Mouse (Mus musculus): ENCODE results near the gene Ank2.

The Ank2 gene

DNA sequence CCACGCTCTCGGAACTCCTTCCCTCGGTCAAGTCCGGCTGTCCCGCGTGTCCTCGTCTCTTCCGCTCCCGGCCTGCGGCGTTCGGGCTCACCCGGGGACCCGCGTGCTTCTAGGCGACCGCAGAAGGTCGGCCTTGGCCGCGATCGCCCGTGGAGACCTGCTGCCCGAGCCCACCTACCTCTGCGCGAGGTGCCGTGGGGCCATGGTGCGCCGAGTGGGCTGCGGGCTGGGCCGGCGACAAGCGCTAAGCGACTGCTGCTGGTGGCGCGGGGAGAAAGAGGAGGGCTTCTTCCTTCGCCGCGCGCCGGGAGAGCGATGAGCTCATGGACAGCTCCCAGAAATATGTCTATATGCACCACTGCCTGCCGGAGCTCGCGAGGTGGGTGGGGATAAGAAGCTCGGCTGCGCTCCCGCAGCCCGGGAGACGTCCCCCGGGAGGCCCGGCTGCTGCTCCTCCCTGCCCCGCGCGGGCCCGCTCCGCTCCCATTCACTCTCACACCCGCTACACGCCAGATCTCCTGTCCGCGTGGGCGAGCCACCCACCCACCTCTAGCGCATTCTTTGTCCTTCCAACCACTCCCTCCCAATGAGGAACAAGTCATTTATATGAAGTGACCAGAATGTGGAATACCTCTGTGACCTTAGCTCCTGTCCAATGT lies at the start of gene Ank2:
TSS of gene Ank2 (minus strand) at position 609 of the 659 bp plus-strand sequence.
- DNase-seq (ENCODE audit: low spot score in 2 of 2) = no peak

DNA sequence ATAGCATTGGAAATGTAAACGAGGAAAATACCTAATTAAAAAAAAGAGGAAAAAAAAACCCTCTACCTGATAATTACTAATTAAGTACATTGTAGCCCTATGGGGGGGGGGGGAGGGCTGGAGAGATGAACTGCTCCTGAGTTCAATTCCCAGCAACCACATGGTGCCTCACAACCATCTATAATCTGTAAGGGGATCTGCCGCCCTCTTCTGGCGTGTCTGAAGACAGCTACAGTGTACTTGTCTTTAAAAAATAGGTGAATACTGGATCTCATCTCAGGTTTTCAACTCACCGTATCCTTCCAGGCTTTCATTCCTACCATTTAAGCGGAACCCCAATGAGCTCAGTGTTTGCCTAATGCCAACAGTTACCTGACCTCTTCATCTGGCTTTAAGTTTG lies 48.7 kb upstream of the Ank2 start:
- DNase-seq (ENCODE audit: low spot score in 2 of 2) = peak in 1 of 2 experiments; percentile 4

DNA sequence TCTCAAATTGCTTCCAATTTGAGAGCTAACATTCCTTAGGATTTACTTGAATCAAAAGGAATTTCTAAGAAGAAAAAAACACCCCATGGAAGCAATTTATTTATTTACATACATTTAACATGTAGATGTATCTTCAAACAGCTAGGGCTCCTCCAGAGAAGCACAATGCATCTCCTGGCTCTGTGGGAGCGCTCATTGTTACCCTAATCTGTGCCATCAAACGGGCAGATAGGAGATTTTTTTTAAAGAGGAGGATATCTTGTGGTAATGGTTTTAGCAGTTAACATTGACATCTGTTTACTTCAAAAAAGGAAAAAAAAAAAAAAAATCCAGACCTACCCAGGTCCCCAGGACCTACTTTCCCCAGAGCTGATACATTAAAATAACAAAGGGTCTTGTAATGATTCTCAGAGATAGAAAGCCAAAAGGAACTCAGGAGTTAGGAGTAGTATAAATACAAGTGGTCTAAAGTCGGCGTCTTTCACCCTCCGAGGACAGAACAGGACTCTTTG lies 45.5 kb upstream of the Ank2 start:
- no peak for DNase-seq (ENCODE audit: low spot score in 2 of 2)

DNA sequence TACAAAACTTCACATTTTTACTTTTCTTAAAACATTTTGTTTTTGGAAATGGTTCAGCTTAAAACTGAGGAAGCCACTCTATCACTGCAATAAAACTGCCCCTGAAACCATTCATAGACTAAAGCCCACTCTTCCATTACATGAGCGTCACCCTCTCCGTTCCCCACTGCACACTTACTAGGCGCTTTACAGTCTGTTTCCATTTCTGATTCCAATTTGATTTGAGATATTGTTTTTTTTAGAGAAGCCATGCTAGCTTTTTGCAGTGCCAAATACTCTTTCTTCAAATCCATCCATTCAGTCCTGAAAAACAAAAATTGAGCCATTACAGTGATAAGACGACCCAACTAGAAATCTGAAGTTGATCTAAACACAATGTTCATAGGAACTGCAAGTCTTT lies 44.8 kb upstream of the Ank2 start:
- DNase-seq (ENCODE audit: low spot score in 2 of 2) = no peak

DNA sequence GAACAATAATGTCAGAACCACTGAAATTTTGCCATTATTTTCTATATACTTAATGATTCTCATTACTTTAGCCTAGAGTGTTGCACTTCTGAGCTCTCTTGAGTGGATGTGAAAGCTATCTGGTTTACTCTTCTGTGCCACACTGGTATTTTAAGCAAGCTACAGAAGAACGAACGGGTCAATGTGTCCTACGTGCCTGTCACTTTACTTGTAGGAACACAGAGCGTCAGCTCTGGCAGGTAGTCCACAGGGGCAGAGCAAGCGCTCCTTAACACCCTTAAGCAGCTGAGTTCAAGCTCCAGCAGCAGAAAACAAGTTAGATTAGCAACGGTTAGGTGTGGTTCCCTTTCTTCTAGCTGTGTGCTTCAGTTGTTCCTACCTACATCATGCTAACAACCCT lies 40.0 kb upstream of the Ank2 start:
- no peak for DNase-seq (ENCODE audit: low spot score in 2 of 2)

DNA sequence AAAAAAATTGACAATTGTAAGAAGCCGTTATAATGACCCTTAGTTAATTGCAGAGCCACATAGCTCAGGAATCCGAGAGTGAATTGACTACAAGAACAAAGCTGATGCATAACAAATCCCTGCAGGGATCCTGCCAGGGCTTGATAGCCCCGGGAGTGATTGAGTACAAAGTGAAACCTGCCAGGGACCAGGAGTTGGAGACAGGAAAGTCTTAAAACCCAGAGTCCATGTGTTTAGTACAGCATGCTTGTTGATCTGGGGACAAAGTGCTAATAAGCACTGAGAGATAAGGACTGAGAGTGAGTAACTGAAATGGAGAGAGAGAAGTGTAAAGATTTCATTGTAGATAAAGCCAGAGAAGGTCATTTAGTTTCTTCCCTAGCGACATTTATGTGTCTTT lies 31.1 kb upstream of the Ank2 start:
- DNase-seq (ENCODE audit: low spot score in 2 of 2) = no peak

DNA sequence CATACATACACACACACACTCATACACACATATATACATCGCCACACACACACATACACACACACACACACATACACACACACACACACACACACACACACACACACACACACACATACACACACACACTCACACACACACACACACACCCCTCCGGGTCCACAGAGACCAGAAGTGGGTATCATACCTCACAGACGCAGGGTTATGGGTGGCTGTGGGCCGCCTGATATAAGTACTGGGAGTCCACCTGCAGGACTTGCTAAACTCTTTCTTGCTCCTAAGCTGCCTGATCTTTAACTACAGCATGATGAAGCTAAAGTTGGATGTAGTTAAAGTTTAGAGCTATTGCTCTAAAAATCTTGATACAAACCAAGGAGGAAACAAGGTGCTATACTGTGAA lies 30.7 kb upstream of the Ank2 start:
- DNase-seq (ENCODE audit: low spot score in 2 of 2) = no peak

DNA sequence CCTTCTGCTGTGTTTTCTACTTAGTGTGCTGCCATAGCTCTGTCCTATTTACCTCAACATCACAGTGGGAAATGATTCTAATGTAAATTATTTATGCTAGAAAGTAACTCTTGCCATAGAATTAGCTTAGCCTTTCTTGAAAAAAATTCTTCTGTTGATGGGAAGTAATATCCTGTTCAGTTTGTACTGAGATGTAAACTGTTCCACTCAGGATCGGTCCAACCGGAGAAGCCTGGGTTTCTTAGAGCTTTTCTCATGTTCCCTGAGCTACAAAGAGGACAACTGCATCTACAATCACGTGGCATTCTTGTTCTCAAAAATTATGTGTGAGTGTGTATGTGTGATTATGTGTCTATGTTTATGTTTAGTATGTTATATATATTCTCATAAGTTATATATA lies 30.1 kb upstream of the Ank2 start:
- DNase-seq (ENCODE audit: low spot score in 2 of 2) = no peak

DNA sequence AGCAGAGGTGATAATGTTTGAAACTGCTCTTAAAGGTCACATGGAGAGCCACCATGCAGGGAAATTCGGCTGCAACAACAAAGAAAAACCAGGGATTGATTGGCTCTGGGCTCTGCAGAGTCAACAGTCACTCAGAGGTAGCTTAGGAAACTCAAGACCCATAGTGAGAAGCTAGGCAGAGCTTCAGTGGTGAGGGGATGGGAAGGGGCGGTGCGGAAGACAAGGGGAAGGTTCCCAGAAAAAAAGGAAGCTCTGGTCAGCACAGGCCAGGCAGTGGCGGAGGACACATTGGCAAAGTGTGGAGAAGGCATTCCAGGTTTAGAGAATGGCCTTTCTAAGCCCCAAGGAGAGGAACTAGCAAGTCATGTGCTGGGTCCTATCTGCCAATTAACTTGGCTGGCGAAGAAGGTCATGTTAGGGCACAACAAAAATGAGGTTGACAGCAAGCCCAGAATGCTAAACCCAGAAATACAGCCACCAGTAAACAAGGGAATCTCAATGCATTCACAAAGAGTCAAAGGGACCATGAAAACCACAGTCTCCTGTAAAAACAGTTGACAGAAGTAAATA lies 28.4 kb upstream of the Ank2 start:
- peak in 1 of 2 experiments; percentile 9 for DNase-seq (ENCODE audit: low spot score in 2 of 2)

DNA sequence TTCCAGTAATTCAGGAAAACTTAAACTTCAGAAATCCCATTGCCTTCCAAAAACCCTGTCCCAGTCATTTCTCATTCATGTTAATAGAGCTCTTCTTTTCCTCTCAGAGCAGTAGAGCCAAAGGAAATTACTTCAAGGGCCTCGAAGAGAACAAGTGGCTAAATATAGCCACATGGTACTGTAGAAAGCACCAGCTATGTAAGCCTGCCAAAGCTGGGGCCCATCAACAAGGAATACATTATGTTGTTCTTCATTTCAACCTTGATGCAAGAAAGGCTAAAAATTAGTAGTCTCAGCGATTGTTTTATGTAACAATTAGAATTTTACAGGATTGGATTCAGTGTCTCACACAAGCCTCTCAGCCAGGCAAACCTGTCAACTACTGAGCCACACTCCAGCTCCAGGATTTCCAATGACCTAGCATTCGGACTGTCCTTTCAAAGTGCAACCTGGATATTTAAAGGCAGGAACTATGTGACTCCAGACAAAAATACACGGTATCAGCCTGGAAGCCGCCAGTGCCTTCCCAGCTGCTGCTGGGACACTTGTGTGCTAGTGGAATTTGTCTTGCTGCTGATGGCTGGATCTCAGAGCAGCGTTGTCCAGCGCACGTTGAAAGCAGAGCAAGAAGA lies 26.2 kb upstream of the Ank2 start:
- no peak for DNase-seq (ENCODE audit: low spot score in 2 of 2)

DNA sequence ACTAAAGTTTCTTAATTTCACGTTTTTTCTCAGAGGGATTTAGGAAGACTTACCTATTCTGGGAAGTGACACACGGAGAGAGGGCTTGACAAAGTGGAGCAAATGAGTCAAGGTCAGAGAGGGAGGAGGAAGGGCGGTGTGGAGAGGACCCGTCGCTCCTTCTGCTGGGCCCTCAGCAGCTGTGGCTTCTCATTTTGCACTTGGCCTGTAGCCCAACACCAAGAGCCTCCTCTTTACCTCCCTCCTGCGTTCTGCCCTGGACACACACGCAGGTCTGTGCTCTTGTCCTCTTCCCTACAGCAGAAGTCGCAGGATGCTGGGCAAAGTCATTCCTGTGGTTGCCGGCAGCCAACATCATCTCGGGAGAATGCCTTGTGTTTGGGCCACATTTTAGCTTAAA lies 22.0 kb upstream of the Ank2 start:
- DNase-seq (ENCODE audit: low spot score in 2 of 2) = no peak

DNA sequence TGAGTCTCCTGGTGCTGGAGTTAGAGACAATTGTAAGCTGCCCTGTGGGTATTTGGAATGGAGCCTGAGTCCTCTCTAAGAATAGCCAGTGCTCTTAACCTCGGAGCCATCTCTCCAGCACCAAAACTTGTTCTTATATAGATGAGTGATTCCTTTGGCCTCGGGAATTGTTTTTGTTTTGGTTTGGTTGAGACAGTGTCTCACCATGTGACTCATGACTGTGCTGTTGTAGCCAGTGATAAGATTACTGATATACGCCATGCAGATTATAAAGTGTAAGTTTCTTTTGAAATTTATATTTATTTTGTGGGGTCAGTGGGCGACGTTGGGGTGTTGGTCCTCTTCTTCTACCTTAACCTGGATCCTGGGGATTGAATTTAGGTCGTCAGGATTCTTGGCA lies 21.1 kb upstream of the Ank2 start:
- no peak for DNase-seq (ENCODE audit: low spot score in 2 of 2)

DNA sequence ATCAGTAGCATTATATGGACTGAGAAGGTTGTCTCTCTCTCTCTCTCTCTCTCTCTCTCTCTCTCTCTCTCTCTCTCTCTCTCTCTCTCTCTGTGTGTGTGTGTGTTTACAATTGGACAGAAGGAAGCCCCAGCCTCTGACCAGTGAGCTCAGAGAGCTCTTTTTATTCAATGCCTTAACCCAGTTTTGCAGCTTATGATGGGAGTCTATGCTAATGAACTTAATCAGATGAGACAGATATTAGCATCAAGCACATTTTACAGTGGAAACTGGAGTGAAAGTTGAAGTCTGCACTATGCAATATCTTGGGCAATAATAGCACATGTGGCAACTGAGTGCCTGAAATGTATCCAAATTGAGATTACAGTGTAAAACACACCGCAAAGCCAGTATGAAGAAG lies 16.1 kb upstream of the Ank2 start:
- DNase-seq (ENCODE audit: low spot score in 2 of 2) = no peak

DNA sequence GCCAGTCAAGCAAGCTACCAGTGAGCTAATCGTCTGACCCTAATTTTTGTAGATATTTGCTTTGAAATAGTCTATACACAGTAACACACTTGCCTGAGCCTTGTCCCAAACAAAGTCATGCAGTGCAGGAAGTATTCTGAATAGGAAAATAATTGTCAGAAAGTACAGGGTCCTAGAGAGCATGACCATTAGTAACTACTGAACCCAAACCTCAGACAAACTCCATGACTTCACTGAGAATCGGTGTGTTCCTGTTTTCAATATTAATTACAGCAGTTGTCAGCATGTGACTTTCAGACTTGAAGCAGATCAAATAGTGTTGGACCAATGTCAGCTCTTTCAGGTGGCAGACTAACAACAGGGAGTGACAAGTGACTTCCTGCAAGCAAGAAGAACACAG lies 14.5 kb upstream of the Ank2 start:
- DNase-seq (ENCODE audit: low spot score in 2 of 2) = no peak

DNA sequence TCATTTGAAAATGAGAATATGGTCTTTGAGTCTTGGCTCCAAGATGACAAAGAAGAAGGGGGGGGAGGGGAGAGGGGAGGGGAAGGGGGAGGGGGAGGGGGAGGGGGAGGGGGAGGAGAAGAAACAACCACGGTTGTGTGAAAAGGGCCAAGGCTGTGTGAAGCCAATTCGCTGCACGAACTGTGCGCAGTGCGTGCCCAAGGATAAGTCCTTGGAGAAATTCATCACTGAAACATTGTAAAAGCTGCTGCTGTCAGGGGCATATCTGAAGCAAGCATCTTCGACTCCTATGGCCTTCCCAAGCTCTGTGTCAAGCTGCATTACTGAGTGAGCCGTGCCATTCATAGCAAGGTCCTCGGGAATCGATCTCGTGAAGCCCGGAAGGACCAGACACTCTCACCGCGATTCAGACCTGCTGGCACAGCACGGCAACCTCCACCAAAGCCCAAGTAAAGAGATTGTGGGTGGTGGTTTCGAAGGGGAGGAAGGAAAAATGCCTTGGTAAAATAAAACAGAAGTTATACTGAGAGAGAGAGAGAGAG lies 13.7 kb upstream of the Ank2 start:
- no peak for DNase-seq (ENCODE audit: low spot score in 2 of 2)

DNA sequence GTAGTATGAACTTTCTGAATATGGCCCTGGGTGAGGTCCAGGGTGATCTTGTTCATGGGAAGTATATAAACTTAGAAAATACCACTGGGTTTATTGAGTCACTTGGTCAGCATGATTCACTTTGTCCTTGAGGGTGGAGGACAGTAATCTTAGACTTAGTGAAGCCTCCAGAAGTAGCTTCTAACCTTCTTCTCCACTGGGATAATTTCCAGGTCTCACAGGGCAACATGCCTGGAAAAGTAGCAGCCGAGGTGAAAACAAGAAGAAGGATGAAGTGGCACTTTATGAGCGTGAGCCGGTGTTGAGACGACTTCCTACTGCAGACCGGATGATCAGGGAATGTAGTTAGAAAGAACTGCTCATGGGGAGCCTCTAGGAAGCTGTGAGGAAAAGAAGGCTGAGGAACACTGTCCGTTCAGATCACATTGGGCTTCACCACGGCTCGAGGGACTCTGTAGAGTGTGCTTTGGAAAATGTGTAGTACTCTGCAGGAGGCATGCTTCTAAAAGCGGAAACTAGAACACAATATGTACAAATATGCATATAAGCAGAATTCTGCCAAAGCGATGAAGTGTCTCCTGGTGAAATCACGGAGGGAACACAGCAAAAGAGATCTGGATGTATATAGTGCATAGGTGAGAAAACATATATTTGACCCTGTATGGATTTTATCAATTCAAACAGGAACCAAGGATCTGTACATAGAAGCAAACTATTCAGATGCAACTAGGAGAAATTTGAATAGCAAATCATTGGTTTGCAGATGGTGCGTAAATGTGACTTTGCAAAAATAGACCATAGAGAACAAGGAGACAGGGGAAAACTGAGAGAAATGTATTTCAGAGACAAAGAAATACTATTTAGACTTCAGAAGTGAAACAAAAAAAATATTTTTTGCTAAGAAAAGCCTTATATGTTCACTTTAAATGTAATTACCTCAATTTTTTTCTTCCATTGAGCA lies 12.9 kb upstream of the Ank2 start:
- DNase-seq (ENCODE audit: low spot score in 2 of 2) = no peak

DNA sequence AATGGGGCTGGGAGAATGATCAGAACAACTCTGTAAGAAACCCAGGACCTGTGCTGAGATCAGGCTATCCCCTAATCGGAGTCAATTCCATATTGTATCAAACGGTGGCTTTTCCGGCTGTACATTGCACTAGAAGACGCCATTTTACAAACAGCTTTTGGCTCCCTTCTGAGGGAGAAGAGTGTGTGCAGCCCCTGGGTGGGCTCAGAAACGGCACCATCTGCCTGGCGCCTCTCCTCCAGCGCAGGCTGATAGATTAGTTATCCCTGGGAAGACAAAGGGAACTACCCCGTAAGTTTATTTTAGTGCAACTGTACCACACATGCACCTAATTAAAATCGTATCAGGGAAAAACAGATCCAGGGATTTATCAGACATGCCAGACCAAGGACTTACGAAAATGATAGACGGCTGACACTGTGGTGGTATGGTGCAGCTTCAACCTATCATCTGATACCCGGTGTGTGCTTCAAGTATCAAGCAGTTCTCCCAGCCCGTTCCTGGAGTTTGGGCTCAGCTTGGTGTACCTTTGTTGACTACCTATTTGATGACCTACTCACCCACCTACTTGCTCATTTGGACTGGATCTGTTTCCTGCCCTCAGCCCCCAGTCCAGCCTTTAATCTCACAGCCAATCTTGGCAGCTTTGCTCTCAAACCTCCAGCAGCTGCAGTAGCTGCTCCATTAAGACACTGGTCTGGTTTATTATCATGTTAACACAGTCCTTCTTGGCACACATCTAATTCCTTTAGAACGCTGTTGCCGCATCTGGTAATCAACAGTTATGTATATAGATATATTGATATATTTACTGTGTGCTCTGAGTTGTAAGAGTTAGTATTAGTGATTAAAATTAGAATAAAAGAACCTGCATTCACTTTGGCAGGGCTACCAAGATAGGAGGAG lies 9.0 kb upstream of the Ank2 start:
- DNase-seq (ENCODE audit: low spot score in 2 of 2) = no peak

DNA sequence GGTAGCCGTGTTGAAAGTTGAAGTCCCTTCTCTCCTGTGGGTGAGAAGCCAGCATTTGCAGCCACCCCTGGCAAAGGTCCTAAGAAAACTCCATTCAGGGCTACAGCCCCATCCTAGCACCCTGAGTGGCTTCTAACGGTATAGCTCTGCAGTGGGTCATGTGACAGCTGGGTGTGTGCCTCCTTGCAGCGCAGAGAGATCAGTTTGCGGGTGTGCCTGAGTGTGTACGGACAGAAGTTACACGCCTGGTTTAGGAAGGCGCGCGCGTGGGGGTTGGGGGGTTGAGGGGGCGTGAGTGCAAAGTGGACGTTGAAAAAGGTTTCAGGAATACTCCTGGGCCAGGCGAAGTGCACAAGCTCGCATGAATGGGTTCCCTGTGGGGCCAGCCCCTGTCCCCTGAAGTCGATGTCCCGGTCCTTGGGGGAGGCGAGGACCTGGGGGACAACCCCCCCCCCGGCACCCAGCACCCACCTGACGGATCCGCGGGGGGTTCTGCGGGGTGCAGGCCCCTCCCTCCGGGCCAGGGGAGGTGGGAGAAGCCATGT lies 881 bp downstream of the Ank2 start:
- DNase-seq (ENCODE audit: low spot score in 2 of 2) = no peak

DNA sequence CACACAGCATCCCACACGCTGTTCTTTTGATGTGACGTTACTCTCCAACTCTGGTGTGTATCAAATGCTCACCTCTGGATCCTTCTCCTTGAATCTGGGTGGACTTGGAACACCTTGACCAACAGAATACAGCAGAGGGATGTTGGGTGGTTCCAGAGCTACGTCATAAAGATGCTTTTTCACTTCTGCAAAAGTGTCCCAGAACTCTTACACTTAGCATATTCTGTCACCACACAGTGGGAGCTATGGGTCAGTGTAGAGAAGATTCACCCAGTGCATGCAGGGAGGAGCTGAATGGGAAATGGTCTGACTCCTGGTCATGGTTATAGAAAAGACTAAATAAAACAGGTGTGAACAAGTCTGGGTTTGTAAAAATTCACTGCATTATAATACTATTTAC lies 6.5 kb downstream of the Ank2 start:
- no peak for DNase-seq (ENCODE audit: low spot score in 2 of 2)

DNA sequence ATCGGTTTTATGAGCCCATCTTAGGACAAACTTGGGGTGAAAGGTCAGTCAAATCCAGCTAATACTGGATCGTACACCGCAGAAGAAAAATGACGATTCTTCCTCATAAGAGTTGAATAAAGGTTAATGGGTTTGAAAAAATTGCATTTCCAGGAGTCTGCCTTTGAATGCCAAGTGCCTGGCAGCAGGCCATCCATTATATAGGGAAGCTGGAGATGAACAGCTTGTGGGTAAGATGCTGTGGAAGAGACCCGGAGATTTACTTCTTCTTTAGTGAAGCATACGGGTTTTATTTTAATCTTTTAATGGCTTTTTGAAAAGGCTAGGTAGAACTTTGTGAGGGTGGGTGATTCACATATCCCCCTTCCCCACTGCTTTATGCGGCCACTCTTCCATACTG lies 11.8 kb downstream of the Ank2 start:
- DNase-seq (ENCODE audit: low spot score in 2 of 2) = no peak

DNA sequence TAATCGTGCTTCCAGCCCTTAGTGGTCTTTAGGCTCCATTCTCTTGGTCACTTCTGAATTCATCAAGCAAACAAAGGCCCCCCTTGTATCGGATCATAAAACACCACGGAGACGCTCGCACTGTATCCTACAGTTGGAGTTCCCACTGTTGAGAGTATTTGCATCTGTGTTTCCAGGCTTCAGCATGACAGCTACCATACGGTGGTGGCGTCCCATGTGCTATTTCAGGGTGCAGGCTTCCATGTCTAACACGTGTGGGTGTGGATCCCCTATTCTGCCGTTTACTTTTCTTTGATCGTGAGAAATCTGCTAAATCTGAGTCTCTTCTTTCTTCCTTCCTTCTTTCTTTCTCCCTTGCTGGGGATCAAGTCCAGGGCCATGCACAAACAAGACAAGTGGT lies 14.0 kb downstream of the Ank2 start:
- no peak for DNase-seq (ENCODE audit: low spot score in 2 of 2)

All from urinary bladder, postnatal 36 days (tissue).